Mouse (Mus musculus) heart, embryonic 16.5 days (tissue): ENCODE measurements around the gene Cabp4. TPM values are rescaled to one million over a fixed set of nuclear protein-coding genes. Genes with fewer than 3 reads are reported as not detected.

Source experiments
- ATAC-seq: fragments of 200-750 bp; cut with Nextera tagmentation; replicated peaks from 2 replicates; pipeline ENCODE4 v1.8.0; 2017; ENCODE audit warnings: moderate number of reproducible peaks; ENCODE audit not compliant: insufficient read depth, low FRiP score; ENCODE audit errors: extremely low read depth
- H3K27ac ChIP-seq: fragments of 300-500 bp; sonication (generic); 2 replicates; pipeline ENCODE4 v1.5.1; 2014; ENCODE audit warnings: mild to moderate bottlenecking, low read length, control low read depth, moderate library complexity
- H3K27me3 ChIP-seq: fragments of 300-500 bp; sonication (generic); 2 replicates; pipeline ENCODE4 v1.6.1; 2014; ENCODE audit warnings: low read length, mixed read lengths; ENCODE audit not compliant: control insufficient read depth, insufficient read depth
- H3K36me3 ChIP-seq: fragments of 300-500 bp; sonication (generic); 2 replicates; pipeline ENCODE4 v1.6.1; 2014; ENCODE audit not compliant: control insufficient read depth, insufficient read depth
- H3K4me1 ChIP-seq: fragments of 300-500 bp; sonication (generic); 2 replicates; pipeline ENCODE4 v1.6.1; 2014; ENCODE audit warnings: low read length, mixed read lengths; ENCODE audit not compliant: control insufficient read depth, insufficient read depth
- H3K4me2 ChIP-seq: fragments of 300-500 bp; sonication (generic); 2 replicates; pipeline ENCODE4 v1.6.1; 2014; ENCODE audit warnings: low read depth, mild to moderate bottlenecking, control low read depth, low read length
- H3K4me3 ChIP-seq: fragments of 300-500 bp; sonication (generic); 2 replicates; pipeline ENCODE4 v1.5.1; 2014; ENCODE audit warnings: mild to moderate bottlenecking, control low read depth, low read length
- H3K9ac ChIP-seq: fragments of 300-500 bp; sonication (generic); 2 replicates; pipeline ENCODE4 v1.6.1; 2014; ENCODE audit warnings: low read length, control low read depth
- H3K9me3 ChIP-seq: fragments of 300-500 bp; sonication (generic); replicated peaks from 2 replicates; pipeline ENCODE4 v1.6.1; 2016; ENCODE audit warnings: low read length; ENCODE audit not compliant: control insufficient read depth
- WGBS: fragments of 180-500 bp; shearing (Covaris S2); extraction: QIAGEN DNeasy Blood & Tissue Kit; methylation state at CpG from one replicate; pipeline ENCODE4 v1.1.7; 2014; 5-methylcytosine and 5-hydroxymethylcytosine counted together
- polyA plus RNA-seq: library from polyadenylated mRNA; unstranded; fragments of >200 nt; fragmentation: Nextera tagmentation; extraction: Ambion mirVana; gene quantifications from 2 replicates; pipeline ENCODE4 v1.2.1, GENCODE M21; 2015

Gene Cabp4
- polyA plus RNA-seq, 1 experiment from 2014 or later = not detected

DNA sequence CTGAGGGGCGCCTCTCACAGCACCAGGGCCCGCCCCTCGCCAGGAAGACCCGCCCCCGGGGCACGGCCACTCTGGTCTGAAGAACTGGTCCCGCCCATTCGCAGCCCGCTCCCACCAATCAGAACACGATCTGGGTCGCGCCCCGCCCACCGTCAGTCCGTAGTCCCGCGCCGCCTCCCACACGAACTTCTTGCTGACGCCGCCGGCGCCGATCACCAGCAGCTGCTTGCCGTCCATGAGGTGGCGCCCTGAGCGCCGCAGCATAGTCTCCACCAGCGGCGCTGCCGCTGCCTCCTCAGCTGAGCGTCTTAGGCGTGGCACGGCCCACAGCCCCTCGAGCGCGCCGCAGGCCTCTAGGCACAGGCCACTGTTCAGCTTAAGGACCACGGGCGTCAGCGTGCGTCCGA, 25.5 kb upstream of the Cabp4 start:
- Histone ChIP-seq H3K36me3 (no peaks in the 10 kb centered on the region), H3K4me2 (peak overlapping the region; percentile 93), H3K4me1 (peaks cover 53% of the 10 kb centered on the region), H3K9ac (peak overlapping the region; percentile 94), H3K4me3 (peak overlapping the region; percentile 58), H3K9me3 (no peaks in the 10 kb centered on the region), H3K27ac (peak overlapping the region; percentile 97), H3K27me3 (no peaks in the 10 kb centered on the region)
- under 1% methylated on average over 43 of the region's 43 CpGs for WGBS
- ATAC-seq = peak; percentile 90

- no peak for ATAC-seq
- Histone ChIP-seq H3K4me2 (0 out of 2 replicates have a peak overlapping the region, but pooled peaks have one; percentile 5), H3K4me1 (peaks cover 46% of the 10 kb centered on the region), H3K36me3 (no peaks in the 10 kb centered on the region), H3K9ac (peak overlapping the region; percentile 53; the same call in 1 of the 2 replicates), H3K9me3 (no peaks in the 10 kb centered on the region), H3K4me3 (no peak overlapping the region), H3K27me3 (no peaks in the 10 kb centered on the region), H3K27ac (peak overlapping the region; percentile 92)
- WGBS = 35% methylated on average over 9 of the region's 9 CpGs
Observed at GRCm38 (mm10) chr19:4166678-4167476, 23.0 kb upstream of the Cabp4 start.

GRCm38 (mm10) chr19:4164721-4165120, 20.9 kb upstream of the Cabp4 start:
- Histone ChIP-seq H3K36me3 (peaks cover 10% of the 10 kb centered on the region), H3K9ac (no peak overlapping the region), H3K4me1 (peaks cover 25% of the 10 kb centered on the region), H3K27me3 (no peaks in the 10 kb centered on the region), H3K4me3 (no peak overlapping the region), H3K9me3 (no peaks in the 10 kb centered on the region), H3K27ac (no peak overlapping the region), H3K4me2 (no peak overlapping the region)
- WGBS = 69% methylated on average over 2 of the region's 2 CpGs
- ATAC-seq = no peak

DNA sequence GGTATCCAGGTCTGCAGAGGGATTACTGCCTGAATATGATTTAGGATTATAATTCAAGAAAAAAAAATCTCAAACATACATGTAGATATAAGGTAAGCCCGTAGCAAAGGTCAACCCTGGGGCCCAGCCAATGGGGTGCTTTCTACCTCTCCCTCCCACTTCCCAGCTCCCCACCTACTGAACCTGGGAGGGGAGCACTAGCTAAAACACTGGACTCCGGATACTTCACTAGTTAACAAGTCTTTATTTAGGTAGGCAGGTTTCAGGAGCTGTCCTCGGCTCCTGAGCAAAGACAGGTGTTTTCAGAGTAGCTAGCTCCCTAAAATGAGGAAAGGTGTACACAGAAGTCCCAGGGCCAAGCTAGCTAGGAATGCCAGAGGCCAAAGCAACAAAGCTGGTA, 20.3 kb upstream of the Cabp4 start:
- H3K9me3 ChIP-seq = no peaks in the 10 kb centered on the region
- no peak for ATAC-seq
- no peak overlapping the region for H3K9ac ChIP-seq
- WGBS = 76% methylated on average over 3 of the region's 3 CpGs
- no peak overlapping the region for H3K27ac ChIP-seq
- no peak overlapping the region for H3K4me2 ChIP-seq
- H3K27me3 ChIP-seq = no peaks in the 10 kb centered on the region
- peaks cover 24% of the 10 kb centered on the region for H3K4me1 ChIP-seq
- peaks cover 16% of the 10 kb centered on the region for H3K36me3 ChIP-seq
- H3K4me3 ChIP-seq = no peak overlapping the region

- WGBS = 29% methylated on average over 4 of the region's 4 CpGs
- Histone ChIP-seq H3K27ac (peak overlapping the region; percentile 44), H3K27me3 (no peaks in the 10 kb centered on the region), H3K4me1 (peaks cover 24% of the 10 kb centered on the region), H3K4me2 (peak overlapping the region; percentile 98), H3K36me3 (peaks cover 18% of the 10 kb centered on the region), H3K9me3 (no peaks in the 10 kb centered on the region), H3K9ac (peak overlapping the region; percentile 84), H3K4me3 (peak overlapping the region; percentile 75)
- no peak for ATAC-seq
Observed at GRCm38 (mm10) chr19:4163543-4163887, 19.7 kb upstream of the Cabp4 start.

GRCm38 (mm10) chr19:4162646-4163542, 19.1 kb upstream of the Cabp4 start, which contains the start of gene Rps6kb2:
Rps6kb2 (minus strand) TSS chr19:4163354.
- peak within 1 kb of the TSS; percentile 98 for H3K4me2 ChIP-seq
- H3K27ac ChIP-seq = peak within 1 kb of the TSS; percentile 44
- H3K9ac ChIP-seq = peak within 1 kb of the TSS; percentile 84
- peaks cover 24% of the 10 kb centered on the region for H3K4me1 ChIP-seq
- peak within 1 kb of the TSS; percentile 75 for H3K4me3 ChIP-seq
- H3K36me3 ChIP-seq = peaks cover 18% of the 10 kb centered on the region
- no peaks in the 10 kb centered on the region for H3K27me3 ChIP-seq
- no peaks in the 10 kb centered on the region for H3K9me3 ChIP-seq
- ATAC-seq = peak; percentile 78
- WGBS = 7% methylated on average over 42 of the region's 42 CpGs

- H3K9me3 ChIP-seq = no peaks in the 10 kb centered on the region
- H3K27me3 ChIP-seq = no peaks in the 10 kb centered on the region
- H3K4me2 ChIP-seq = no peak overlapping the region
- WGBS = 94% methylated on average over 8 of the region's 8 CpGs
- H3K27ac ChIP-seq = no peak overlapping the region
- H3K4me3 ChIP-seq = no peak overlapping the region
- peaks cover 26% of the 10 kb centered on the region for H3K36me3 ChIP-seq
- ATAC-seq = no peak
- no peak overlapping the region for H3K9ac ChIP-seq
- peaks cover 10% of the 10 kb centered on the region for H3K4me1 ChIP-seq
Observed at GRCm38 (mm10) chr19:4159049-4159448, 15.2 kb upstream of the Cabp4 start.

- H3K4me2 ChIP-seq = no peak overlapping the region
- no peaks in the 10 kb centered on the region for H3K27me3 ChIP-seq
- no peak overlapping the region for H3K4me3 ChIP-seq
- 89% methylated on average over 12 of the region's 12 CpGs for WGBS
- no peak for ATAC-seq
- H3K9me3 ChIP-seq = no peaks in the 10 kb centered on the region
- H3K4me1 ChIP-seq = 0 out of 2 replicates have a peak, but pooled peaks cover 2% of the 10 kb centered on the region
- H3K36me3 ChIP-seq = peaks cover 30% of the 10 kb centered on the region
- no peak overlapping the region for H3K9ac ChIP-seq
- H3K27ac ChIP-seq = no peak overlapping the region
Observed at GRCm38 (mm10) chr19:4156771-4157170, 12.9 kb upstream of the Cabp4 start.
